Mouse (Mus musculus): Measurements from ENCODE around the gene Slc35e3. TPM values are rescaled to one million over a fixed set of nuclear protein-coding genes. Genes with fewer than 3 reads are reported as not detected.

The Slc35e3 gene
- total RNA-seq, 2 experiments from 2014 or later, result 3.7 to 5.0 TPM

DNA sequence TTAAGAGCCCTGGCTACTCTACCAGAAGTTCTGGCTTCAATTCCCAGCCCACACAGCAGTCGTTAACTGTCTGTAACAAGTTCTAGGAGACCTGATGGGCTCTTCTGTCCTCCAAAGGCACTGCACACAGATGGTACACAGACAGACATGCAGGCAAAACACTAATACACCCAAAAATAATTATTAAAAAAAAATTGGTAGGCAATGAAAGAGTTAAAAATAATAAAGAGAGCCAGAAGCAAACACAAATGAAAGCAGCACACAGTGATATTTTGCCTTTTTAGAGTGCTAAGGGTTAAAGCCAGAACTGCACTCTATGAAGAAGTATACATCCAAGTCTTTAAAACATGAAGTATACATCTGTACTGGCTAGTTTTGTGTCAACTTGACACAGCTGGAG lies 45.7 kb downstream of the Slc35e3 start:
- DNase-seq (ENCODE audit: low spot score), result no peak

DNA sequence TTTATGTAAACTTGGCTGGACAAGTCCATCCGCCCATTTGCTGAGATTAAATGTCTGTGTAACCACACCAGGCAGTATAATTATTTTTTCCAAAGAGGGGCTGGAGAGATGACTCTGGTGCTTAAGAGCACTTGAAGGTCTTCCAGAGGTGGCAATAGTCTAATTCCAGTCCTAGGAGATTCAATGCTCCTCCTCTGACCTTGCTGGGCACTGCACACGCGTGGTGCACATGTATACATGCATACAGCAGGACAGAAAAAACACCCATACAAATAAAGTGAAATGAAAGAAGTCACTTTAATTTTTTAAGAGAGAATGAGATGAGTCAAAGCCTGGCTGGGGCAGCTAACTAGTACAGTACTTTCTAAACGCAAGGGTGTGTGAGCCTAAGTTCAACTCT lies 46.3 kb downstream of the Slc35e3 start:
- no peak for DNase-seq (ENCODE audit: low spot score)

DNA sequence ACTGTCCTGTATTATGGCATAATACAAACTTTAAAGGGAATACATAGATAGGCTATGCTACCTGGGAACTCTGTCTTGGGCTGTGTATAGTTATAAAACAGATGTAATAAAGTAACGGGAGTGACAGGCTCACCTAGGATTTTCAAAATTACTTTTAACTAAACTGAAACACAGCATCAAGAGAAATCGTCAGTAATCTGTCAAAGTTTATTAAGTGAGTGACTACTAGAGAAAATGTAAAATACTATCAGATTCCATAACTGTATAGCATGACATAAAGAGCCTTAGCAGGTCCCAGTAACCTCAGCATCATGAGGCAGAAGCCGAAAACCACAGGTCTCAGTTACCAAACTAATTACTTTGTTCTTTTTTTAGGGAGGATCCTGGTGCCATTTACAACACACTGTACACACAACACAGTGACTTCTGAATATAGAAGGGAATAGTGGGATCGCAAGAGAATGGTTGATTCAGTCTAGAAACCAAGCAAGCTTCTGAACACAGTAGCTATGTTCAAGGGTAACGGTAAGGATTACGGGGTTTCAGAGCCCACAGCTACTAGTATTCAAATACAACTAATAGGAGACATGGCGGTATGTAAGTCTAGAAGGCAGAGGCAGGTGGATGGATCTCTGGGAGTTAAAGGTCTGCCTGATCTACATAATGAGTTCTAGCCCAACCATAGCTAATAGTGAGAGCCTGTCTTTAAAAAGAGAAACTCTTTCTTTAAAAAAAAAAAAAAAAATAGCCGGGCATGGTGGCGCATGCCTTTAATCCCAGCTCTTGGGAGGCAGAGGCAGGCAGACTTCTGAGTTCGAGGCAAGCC lies 47.6 kb downstream of the Slc35e3 start:
- no peak for DNase-seq (ENCODE audit: low spot score)

DNA sequence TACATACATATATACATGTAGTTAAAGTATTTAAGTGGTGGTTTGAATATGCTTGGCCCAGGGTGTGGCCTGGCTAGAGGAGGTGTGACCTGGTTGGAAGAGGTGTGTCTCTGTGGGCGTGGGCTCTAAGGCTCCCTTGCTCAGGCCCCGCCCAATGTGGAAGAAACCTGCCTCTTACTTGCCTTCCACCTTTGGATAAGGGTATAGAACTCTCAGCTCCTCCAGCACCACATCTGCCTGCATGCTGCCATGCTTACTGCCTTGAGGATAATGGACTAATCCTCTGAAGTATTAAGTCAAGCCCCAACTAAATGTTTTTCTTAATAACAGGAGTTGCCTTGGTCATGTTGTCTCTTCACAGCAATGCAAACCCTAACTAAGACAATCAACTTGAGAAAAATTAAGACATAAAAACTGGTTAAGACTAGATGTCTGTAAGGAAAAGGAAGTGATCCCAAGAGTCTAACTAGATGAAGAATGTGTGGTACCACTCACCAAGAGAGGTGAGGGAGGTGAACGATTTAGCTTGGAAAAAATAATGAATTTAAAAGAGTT lies 48.5 kb downstream of the Slc35e3 start:
- DNase-seq (ENCODE audit: low spot score), result no peak

DNA sequence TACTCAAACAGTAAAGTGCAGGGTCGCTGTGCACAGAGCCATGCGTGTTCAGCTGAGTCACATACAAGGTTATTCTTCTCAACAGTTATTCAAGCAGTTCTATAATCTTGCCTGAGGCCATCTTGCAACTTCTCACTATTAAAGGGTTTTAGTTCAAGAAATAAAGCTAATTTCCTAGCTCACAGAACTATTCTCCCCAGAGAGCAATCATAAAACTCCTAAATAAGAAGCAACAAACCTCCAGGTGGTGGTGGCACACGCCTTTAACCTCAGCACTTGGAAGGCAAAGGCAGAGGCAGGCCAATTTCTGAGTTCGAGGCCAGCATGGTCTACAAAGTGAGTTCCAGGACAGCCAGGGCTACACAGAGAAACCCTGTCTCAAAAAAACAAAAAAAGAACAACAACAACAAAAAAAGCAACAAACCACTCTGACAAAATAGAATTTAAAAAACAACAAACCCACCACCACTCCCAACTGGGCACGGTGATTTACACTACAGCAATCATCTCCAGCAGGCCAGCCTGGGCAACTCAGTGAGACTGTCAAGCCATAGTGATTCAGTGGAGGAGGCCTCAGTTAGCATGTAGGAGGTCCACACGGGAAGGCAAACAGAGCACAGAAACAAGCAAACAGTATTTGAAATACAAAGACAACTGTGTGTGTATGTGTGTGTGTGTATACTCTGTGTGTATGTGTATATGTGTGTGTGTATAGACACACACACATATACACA lies 49.2 kb downstream of the Slc35e3 start:
- DNase-seq (ENCODE audit: low spot score), result no peak

DNA sequence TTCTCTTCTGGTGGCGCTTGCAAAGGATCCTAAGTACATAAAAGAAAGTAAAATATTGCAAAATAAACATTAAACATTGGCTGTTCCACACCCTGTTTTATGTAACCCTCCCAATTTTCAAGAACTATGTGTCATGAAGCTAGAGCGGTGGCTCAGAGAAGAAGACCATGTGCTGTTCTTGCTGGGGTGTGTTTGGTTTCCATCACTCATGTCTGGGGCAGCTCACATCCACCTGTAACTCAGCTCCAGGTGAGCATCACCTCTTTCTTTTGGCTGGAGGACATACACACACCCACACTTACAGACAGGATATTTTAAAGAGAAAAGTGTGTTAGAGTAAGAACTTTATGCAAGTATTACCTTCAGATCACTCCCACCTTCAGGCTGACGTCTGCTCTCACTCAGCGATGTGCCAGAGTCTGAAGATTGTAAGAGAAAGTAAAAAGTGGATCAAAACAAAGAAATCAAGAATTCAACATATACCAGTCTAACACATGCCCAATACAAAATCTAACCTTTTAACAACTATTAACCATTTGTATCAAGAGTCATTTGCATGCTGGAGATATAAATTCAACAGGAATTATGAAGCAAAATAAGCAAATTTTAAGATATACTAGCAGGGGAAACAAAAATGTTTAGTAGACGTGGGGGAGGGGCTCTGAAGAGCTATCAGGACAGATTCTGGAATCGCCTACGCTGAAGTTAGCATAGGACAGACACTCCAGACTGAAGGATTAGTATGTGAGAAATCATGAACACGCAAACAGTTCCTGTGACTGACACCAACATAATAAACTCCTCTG lies 49.9 kb downstream of the Slc35e3 start:
- DNase-seq (ENCODE audit: low spot score), result no peak

DNA sequence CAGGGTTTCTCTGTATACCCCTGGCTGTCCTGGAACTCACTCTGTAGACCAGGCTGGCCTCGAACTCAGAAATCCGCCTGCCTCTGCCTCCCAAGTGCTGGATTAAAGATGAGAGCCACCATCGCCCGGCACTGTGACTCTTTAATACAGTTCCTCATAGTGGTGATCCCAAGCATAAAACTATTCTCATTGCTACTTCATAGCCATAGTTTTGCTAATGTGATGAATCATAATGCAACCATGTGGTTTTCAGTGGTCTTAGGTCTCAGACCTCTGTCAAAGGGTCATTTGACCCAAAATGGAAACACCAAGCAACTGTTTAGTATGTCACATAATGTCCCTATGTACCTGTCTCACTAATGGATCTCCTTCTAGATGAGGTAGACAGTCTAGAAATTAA lies 50.6 kb downstream of the Slc35e3 start:
- DNase-seq (ENCODE audit: low spot score), result no peak

DNA sequence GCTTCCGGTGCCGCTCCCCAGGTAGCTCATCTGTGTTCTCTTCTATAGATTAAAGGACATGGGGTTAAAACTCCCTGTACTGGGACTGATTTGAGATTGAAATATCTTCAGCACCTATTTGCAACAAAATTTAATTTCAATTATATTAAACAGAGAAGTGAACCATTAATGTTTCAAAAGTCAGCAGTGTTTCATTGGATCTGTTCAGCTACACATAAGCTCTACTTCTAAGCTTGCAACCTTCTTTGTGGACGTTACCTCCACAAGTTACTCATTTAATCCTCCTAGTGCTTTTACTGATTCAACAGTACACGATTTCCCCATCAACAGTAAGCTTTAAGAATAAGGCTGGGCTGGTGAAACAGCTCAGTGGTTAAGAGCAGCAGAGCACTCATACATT lies 51.1 kb downstream of the Slc35e3 start:
- no peak for DNase-seq (ENCODE audit: low spot score)

DNA sequence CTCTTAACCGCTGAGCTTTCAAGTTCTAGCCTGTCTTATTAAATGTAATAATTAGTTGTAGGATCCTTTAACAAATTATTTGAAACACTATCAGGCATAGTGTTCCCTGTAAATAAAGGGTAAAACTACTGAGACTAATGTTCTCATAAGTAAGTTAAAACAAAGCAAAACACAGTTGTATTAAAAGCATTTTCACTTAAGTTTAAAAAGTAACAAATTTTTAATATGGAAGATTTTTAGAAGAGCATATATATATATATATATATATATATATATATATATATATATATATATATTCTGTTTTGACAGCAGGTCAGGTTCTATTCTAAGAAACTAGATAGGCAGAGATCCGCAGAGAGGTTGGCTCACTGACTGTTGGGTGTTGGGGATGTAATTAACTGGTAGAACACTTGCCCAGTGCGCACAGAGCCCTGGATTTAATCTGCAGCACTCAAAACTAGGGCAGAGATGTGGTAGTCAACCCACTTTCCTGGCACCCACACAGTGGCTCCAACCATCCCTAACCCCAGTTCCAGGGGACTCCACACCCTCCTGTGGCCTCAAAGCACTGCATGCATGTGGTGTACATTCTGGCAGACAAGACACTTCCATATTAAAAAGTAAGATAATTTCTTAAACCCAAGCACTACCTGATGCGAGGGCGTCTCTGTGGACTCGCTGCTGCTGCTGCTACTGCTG lies 51.8 kb downstream of the Slc35e3 start:
- DNase-seq (ENCODE audit: low spot score), result no peak

DNA sequence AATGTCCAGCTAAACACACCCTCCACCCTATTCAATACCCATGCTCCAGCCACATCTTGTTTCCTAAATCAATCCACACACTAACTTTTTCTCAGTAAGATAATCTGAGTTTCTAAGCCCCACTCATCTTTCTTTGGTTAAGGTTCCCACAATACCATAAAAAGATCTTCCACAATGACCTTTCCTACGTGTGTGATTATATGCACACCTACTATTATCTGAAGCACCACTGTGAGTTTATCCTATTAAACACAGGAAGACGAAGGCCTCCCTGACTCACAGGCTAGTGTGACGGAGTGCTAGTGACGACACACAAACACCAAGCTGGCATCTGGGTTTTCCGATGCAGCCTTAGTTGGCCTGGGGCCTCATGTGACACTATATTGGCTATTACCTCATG lies 53.2 kb downstream of the Slc35e3 start:
- no peak for DNase-seq (ENCODE audit: low spot score)

DNA sequence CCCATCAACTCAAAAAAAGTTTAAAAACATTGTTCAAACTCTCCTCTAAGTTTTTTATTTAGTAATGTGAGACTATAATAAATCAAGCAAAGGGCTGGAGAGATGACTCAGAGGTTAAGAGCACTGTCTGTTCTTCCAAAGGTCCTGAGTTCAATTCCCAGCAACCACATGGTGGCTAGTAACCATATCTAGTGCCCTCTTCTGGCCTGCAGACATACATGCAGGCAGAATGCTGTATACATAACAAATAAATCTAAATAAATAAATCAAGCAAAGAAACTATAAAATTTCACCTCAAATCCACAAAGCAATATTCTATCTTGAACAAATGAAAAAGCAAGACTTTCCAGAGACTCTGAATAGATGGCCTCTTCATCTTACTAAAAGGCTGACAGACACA lies 54.0 kb downstream of the Slc35e3 start:
- no peak for DNase-seq (ENCODE audit: low spot score)

DNA sequence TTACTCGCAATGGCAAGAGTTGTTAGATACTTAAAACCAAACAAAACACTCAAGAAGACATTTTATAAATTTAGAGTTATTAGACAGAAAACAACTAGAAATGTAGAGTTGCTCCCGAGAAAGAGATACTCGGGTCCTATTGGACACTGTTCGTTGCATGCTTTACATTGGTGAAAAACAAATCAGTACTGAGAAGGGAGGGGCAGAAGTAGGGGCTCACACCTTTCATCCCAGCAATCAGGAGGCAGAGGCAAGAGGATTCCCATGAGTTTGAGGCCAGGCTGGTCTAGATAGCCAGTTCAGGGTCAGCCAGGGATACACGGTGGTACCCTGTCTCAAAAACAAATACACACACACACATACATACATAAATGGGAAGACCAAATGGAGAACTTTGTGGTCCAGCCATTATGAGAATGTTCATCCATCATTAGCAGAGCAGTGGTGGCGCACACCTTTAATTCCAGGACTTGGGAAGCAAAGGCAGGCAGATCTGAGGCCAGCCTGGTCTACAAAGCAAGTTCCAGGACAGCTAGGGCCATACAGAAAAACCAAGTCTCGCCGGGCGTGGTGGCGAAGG lies 54.7 kb downstream of the Slc35e3 start:
- DNase-seq (ENCODE audit: low spot score), result no peak

DNA sequence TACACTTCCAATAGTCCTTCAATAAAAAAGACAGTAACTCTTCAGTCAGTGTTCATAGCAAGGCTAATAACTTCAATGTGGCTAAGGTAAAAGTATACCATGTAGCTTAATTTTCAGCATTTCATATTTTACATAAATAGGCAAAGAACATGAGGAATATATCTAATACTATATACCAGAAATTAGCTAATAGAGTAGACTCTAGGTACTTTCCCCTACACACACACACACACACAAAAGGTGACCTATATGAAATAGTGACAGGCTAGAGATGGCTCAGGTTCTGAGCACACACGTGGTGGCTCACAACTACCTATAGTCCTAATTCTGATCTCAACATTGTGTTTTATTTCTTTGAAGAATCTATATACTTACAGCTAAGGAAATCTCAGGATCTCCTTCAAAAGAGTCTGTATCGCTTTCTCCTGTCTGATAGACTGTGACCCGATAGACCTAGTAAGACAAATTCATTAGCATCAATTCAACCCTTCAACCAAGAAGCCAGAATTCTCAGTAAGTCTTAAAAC lies 55.3 kb downstream of the Slc35e3 start:
- DNase-seq (ENCODE audit: low spot score), result no peak

DNA sequence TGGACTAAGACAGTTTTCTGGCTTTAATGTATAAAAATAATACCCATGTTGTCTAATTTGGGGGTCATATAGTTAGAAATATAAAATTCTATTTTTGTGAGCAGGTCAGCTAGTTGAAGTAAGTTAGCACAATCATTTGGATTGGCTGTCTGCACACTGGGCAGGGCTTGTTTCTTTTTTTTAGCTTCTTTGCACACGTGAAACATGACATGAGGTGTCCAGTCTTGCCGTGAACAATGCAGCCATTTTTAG lies 56.1 kb downstream of the Slc35e3 start:
- DNase-seq (ENCODE audit: low spot score), result no peak

DNA sequence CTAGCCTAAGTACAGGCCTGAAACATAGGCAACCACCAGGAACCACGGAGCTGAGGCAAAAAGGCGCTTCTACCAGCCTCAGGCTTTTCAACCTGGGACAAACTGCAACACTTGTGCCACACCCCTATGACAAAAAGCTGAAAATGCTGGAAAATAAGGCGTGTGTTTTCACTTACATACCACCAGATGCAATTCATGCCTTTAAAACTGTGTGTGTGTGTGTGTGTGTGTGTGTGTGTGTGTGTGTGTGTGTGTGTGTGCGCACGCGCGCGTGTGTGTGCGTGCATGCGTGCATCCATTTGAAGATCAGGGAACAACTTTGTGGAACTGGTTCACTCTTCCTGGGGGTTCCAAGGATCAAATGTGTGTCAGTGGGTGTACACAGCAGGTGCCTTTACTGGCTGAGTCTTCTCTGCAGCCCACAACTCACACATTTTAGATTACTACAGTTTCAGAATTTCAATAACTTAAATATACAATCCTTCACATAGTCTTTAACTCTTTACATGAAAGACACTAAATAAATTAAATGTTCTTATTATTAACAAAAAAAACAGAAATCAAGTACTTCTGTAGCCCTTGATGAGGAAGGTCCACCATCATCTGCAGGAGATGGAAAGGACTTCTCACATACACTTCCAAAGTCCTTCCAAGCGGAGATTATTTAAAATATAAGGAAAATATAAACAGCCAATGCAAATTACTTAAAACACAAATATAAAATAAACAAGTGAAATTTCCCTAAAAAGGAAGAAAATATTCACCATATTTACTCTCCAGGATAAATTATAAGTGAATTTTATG lies 56.7 kb downstream of the Slc35e3 start:
- DNase-seq (ENCODE audit: low spot score), result no peak

DNA sequence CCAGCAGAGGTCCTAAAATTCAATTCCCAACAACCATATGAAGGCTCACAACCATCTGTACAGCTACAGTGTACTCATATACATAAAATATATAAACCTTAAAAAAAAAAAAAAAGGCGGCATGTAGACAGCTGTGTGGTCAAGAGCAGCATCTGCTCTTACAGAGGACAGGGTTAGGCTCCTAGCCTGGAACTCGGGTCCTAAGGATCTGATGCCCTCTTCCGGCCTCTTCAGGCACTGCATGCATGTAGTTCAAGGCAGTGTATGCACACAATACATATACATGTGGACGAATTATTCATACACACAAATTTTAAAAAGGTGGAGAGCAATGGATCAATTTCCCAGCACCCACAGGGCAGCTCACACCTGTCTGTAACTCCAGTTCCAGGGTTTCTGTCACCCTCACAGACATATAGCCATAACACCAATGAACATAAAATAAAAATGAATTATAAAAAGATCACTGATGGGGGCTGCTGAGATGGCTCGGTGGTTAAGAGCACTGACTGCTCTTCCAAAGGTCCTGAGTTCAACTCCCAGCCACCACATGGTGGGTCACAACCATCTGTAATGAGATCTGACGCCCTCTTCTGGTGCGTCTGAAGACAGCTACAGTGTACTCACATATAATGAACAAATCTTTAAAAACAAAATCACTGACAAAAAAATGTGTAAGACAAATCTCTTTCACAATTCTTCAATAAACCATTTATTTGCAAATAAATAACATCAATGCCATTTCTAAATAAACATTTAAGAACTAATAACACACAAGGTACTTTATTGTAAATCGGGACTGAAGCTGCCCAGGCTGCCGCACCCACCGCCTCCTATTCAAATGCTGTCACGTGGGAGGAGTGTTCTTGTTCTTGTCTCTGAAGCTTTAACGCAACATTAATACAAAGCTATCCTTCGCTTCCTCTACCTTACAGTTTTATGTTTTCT lies 57.7 kb downstream of the Slc35e3 start:
- DNase-seq (ENCODE audit: low spot score), result no peak

DNA sequence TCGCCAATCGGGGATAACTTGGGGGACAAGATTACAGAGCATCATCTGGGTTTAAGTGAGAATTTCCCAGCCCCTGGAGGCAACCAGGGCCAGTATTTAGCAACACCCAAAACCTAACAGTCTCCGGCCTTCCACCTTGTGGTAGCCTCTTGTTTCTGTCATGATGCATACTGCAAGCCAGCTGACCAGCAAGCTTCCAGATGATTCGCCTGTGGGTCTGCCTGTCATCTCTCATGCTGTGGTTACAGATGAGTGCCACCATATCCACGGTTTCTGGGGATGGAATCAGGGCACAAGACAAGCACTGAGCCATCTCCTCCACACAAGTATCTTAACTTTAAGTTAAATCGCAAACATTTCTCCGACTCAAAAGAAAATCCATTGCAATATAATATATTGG lies 58.6 kb downstream of the Slc35e3 start:
- no peak for DNase-seq (ENCODE audit: low spot score)

DNA sequence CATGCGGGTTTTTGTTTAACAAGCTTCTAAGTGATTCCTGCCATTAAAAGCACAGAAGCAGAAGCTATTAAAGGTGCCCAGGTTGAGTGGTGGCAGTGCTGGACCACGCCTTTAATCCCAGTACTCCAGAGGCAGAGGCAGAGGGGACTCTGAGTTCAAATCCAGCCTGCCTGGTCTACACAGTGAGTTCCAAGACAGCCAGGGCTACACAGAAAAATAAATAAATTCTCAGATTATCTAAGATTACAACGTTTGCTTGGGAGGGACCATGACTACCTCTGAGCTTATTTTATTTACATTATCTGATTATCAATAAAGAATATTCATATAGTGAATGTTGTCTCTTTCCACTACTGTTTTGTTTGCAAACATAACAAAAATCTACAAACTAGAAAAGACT lies 59.1 kb downstream of the Slc35e3 start:
- no peak for DNase-seq (ENCODE audit: low spot score)
